Mouse (Mus musculus): ENCODE measurements at regions not wholly inside any gene's neighbourhood (a gene's known extent, or its start where the extent isn't known, plus 50 kb on each side); places are given as distances from the start of the nearest gene placed in this dataset.

DNA sequence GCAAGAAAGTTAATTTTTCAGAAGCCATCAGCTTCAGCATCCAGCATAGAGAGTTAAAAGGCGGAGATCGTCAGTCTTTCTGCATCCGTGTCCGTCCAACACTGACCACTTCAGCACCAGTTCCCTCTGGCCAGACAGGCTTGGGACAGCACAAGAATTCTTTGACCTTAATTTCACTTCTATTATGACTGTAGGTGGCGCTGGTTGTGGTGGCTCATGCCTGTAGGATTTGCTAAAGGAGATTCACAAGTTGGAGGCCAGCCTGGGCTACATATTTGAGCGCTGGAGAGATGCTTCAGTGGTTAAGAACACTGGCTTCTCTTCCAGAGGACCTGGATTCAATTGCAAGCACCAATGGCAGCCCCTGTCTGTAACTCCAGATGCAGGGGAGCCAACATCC lies 66.0 kb downstream of the Amer2 start:
- TF ChIP-seq POLR2A (IDR thresholded peaks at IDR 0.05; ENCODE audit: insufficient read length, low read depth) (no peak), MAX (IDR thresholded peaks at IDR 0.05; ENCODE audit: low read depth) (no peak), REST (IDR thresholded peaks at IDR 0.05; ENCODE audit: insufficient read depth, insufficient read length) (no peak)

Data from myocyte (in vitro differentiated cells).